Mouse (Mus musculus) heart, embryonic 16.5 days (tissue): ENCODE measurements around the gene Slc25a51. TPM values are rescaled to one million over a fixed set of nuclear protein-coding genes. Genes with fewer than 3 reads are reported as not detected.
A peak's percentile ranks its signal among the peaks of the same experiment; 100 is the strongest.

ENCODE experiments used
- ATAC-seq: fragments of 200-750 bp; cut with Nextera tagmentation; replicated peaks from 2 replicates; pipeline ENCODE4 v1.8.0; 2017; ENCODE audit warnings: moderate number of reproducible peaks; ENCODE audit not compliant: insufficient read depth, low FRiP score; ENCODE audit errors: extremely low read depth
- H3K27ac ChIP-seq: fragments of 300-500 bp; sonication (generic); 2 replicates; pipeline ENCODE4 v1.5.1; 2014; ENCODE audit warnings: mild to moderate bottlenecking, low read length, control low read depth, moderate library complexity
- H3K27me3 ChIP-seq: fragments of 300-500 bp; sonication (generic); 2 replicates; pipeline ENCODE4 v1.6.1; 2014; ENCODE audit warnings: low read length, mixed read lengths; ENCODE audit not compliant: control insufficient read depth, insufficient read depth
- H3K36me3 ChIP-seq: fragments of 300-500 bp; sonication (generic); 2 replicates; pipeline ENCODE4 v1.6.1; 2014; ENCODE audit not compliant: control insufficient read depth, insufficient read depth
- H3K4me1 ChIP-seq: fragments of 300-500 bp; sonication (generic); 2 replicates; pipeline ENCODE4 v1.6.1; 2014; ENCODE audit warnings: low read length, mixed read lengths; ENCODE audit not compliant: control insufficient read depth, insufficient read depth
- H3K4me2 ChIP-seq: fragments of 300-500 bp; sonication (generic); 2 replicates; pipeline ENCODE4 v1.6.1; 2014; ENCODE audit warnings: low read depth, mild to moderate bottlenecking, control low read depth, low read length
- H3K4me3 ChIP-seq: fragments of 300-500 bp; sonication (generic); 2 replicates; pipeline ENCODE4 v1.5.1; 2014; ENCODE audit warnings: mild to moderate bottlenecking, control low read depth, low read length
- H3K9ac ChIP-seq: fragments of 300-500 bp; sonication (generic); 2 replicates; pipeline ENCODE4 v1.6.1; 2014; ENCODE audit warnings: low read length, control low read depth
- H3K9me3 ChIP-seq: fragments of 300-500 bp; sonication (generic); replicated peaks from 2 replicates; pipeline ENCODE4 v1.6.1; 2016; ENCODE audit warnings: low read length; ENCODE audit not compliant: control insufficient read depth
- WGBS: fragments of 180-500 bp; shearing (Covaris S2); extraction: QIAGEN DNeasy Blood & Tissue Kit; methylation state at CpG from one replicate; pipeline ENCODE4 v1.1.7; 2014; 5-methylcytosine and 5-hydroxymethylcytosine counted together
- polyA plus RNA-seq: library from polyadenylated mRNA; unstranded; fragments of >200 nt; fragmentation: Nextera tagmentation; extraction: Ambion mirVana; gene quantifications from 2 replicates; pipeline ENCODE4 v1.2.1, GENCODE M21; 2015

Gene Slc25a51
- polyA plus RNA-seq, result 71.5 and 75.9 TPM in 2 replicates

DNA sequence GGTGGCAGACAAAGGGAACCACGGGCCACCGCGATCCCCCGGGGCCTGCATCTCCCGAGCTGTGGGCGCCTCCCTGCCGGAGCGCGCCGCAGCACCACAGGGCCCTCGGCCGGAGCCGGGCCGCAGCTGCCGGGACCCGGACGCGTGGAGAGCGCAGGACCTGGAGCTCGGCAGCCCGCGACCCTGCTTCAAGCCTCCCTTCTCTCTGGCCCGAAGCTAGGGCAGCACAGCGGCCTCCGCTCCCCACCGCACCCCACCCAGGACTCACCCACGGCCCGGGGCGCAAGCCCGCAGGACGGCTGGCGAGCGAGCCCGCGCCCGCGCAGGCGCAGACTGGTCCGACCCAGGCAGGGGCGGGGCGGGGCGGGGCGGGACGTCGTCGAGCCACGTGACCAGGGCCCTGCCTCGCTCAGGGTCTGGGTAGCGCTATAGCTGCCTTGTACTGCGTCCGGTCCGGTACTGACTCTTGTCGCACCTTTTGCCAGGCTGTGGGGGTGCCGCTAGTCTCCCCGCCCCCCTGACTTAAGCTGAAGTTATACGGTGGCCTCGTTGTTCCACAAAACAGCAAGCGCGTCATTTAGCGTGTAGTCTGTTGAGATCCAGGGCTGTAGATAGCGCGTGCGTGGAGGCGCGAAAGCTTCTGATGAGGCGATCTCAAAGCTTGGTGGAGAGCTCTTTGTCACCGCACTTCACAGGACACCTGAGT, at the start of gene Slc25a51:
Slc25a51 (minus strand) TSS at position 340 of the 706 bp plus-strand sequence.
- peak within 1 kb of the TSS; percentile 93 for H3K4me3 ChIP-seq
- H3K9ac ChIP-seq, result peak within 1 kb of the TSS; percentile 97
- peaks cover 32% of the 10 kb centered on the region for H3K4me1 ChIP-seq
- peak within 1 kb of the TSS; percentile 81 for H3K4me2 ChIP-seq
- H3K9me3 ChIP-seq, result no peaks in the 10 kb centered on the region
- peak; percentile 97 for ATAC-seq
- no peaks in the 10 kb centered on the region for H3K27me3 ChIP-seq
- H3K27ac ChIP-seq, result peak within 1 kb of the TSS; percentile 93
- WGBS, result under 1% methylated on average over 60 of the region's 67 CpGs
- H3K36me3 ChIP-seq, result peaks cover 5% of the 10 kb centered on the region; the same call in 1 of the 2 replicates

DNA sequence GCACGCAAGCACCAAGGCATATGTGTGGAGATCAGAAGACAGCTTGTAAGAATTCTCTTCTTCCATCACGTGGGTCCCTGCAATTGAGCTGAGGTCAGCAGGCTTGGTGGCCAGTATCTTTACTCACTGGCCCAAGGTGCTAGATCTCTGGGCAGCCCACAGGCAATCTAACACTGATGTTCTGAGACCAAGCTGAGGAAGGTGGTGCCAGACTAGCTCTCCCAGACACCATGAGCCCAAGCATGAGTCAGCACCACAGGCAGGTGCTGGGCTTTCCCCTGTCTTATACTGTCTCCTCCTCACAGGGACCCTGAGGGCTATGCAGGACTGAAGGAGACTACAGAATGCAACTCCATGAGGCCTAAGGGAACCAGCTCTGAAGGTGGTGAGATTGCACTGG, 49.0 kb upstream of the Slc25a51 start:
- Histone ChIP-seq H3K27me3 (no peaks in the 10 kb centered on the region), H3K9me3 (no peaks in the 10 kb centered on the region), H3K4me1 (peaks cover 46% of the 10 kb centered on the region), H3K4me3 (no peak overlapping the region), H3K4me2 (no peak overlapping the region), H3K9ac (no peak overlapping the region), H3K27ac (peak overlapping the region; percentile 37; the same call in 1 of the 2 replicates), H3K36me3 (0 out of 2 replicates have a peak, but pooled peaks cover 5% of the 10 kb centered on the region)
- ATAC-seq, result no peak
- WGBS, result 69% methylated on average over 2 of the region's 2 CpGs

DNA sequence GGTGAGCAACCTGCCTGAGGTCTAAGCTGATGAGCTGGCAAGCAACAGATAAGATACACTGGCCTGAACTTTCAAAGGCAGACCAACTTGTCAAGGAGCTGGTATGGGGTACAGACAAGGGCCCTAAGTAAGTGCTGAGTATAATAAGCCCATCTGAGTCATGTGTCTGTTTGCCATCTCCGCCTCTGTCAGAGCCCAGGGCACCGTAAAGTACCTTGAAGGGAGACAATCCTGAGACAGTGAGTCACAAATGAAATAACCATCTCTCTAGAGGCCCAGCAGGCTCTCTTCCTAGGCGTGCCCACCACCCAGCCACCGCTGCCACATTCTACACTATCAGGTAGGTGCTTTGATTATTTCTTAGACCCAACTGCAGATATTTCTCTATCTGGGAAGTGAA, 46.4 kb upstream of the Slc25a51 start:
- ATAC-seq, result no peak
- H3K27ac ChIP-seq, result no peak overlapping the region
- 0 out of 2 replicates have a peak, but pooled peaks cover 5% of the 10 kb centered on the region for H3K36me3 ChIP-seq
- no peaks in the 10 kb centered on the region for H3K9me3 ChIP-seq
- H3K27me3 ChIP-seq, result no peaks in the 10 kb centered on the region
- no peak overlapping the region for H3K4me2 ChIP-seq
- H3K4me3 ChIP-seq, result no peak overlapping the region
- H3K9ac ChIP-seq, result no peak overlapping the region
- H3K4me1 ChIP-seq, result peaks cover 42% of the 10 kb centered on the region
- WGBS, result 72% methylated on average over 4 of the region's 4 CpGs

DNA sequence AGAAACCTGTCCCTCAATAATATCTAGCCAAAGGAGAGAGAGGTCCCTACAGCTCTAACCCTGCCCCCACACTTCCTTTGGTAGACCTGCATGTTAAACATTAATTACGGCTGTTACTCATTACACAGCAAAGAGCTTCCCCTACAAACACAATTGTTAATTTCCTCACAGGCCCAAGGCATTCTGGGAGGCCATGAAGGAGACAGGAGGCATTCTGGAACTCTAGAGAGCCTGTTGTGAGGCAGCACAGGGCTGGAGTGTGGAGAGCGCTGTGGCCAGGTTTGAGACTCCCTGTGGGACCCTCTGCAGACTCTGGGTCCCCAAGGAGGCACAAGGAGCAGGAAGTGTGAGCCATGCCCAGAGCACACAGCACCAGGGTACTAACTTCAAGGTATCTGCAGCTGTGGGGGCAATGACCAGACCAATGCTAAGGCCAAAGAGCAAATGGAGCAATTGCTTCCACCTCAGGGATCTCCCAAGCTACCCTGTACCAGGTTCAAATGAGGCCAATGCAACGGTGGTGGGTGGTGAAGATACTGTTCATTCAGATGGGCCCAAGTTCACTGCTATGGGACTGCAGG, 44.8 kb upstream of the Slc25a51 start:
- Histone ChIP-seq H3K36me3 (0 out of 2 replicates have a peak, but pooled peaks cover 5% of the 10 kb centered on the region), H3K9me3 (no peaks in the 10 kb centered on the region), H3K27ac (peak overlapping the region; percentile 38), H3K9ac (no peak overlapping the region), H3K27me3 (no peaks in the 10 kb centered on the region), H3K4me1 (peaks cover 31% of the 10 kb centered on the region), H3K4me2 (no peak overlapping the region), H3K4me3 (no peak overlapping the region)
- WGBS, result 70% methylated on average over 3 of the region's 3 CpGs
- no peak for ATAC-seq

DNA sequence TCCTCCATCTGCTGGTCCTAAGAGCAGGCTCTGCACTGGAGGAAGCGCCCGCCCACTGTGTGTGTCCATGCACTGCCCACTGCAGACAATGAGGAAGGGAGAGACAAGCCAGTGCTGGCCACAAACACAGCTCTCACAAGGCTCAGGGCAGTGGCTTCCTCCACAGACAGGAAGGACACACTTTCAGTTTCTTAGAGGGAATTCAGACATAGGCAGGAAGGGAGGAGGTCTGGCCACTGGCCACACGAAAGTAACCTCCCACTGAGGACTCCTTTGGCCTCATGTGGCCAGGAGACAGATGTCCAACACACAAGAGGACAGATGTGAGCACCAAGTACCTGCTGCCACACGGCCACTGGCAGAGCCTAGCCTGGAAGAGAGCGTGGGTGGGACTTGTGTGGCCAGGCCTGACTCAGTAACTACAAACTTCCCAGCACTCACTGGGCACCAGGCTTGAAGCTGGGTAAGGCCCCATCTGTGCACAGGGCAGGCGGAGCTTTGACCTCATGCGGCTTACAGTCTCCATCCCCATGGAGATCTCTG, 44.1 kb upstream of the Slc25a51 start:
- Histone ChIP-seq H3K9ac (peak overlapping the region; percentile 6; the same call in 1 of the 2 replicates), H3K9me3 (no peaks in the 10 kb centered on the region), H3K27ac (peak overlapping the region; percentile 38), H3K4me1 (peaks cover 32% of the 10 kb centered on the region), H3K27me3 (no peaks in the 10 kb centered on the region), H3K4me3 (no peak overlapping the region), H3K4me2 (no peak overlapping the region), H3K36me3 (0 out of 2 replicates have a peak, but pooled peaks cover under 1% of the 10 kb centered on the region)
- peak; percentile 39 for ATAC-seq
- 58% methylated on average over 7 of the region's 7 CpGs for WGBS

DNA sequence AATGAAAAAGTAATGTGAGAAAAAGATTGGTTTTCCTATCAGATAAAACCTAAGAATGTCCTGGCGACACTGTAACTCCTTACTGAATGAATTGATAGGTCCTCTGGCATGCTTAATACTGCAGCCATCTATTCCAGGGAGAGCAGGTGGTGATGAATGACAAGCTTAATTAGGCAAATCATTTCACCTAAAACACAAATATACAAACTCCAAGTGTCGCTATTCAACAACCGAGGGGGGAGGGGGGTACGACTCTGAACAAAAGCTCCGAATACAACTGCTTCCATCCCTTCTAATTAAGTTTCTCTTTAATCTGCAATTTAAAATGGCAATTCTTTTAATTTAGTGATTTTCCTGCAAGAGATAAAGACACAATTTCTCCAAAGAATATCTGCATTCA, 40.4 kb upstream of the Slc25a51 start:
- H3K4me3 ChIP-seq, result no peak overlapping the region
- H3K4me1 ChIP-seq, result peaks cover 53% of the 10 kb centered on the region
- H3K9me3 ChIP-seq, result no peaks in the 10 kb centered on the region
- H3K27ac ChIP-seq, result no peak overlapping the region
- WGBS, result 84% methylated on average over 5 of the region's 5 CpGs
- H3K36me3 ChIP-seq, result peaks cover 5% of the 10 kb centered on the region; the same call in 1 of the 2 replicates
- H3K9ac ChIP-seq, result no peak overlapping the region
- H3K27me3 ChIP-seq, result no peaks in the 10 kb centered on the region
- no peak for ATAC-seq
- no peak overlapping the region for H3K4me2 ChIP-seq

DNA sequence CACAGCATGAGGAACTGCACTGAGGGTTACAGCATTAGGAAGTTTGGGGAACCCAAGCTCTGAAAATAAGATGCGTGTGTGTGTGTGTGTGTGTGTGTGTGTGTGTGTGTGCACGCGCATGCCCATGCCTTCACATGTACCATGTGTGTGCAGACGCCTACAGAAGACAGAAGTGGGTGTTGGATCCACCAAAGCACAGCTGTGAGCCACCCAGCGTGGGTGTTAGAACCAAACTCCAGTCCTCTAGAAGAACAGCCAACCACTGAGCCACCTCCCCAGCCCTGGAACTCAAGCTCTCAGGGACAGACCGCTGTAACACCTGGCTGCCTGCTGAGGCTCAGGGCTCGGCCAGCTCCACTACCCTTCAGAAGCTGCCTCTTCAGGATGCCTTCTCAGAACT, 39.9 kb upstream of the Slc25a51 start:
- 85% methylated on average over 7 of the region's 7 CpGs for WGBS
- H3K4me2 ChIP-seq, result no peak overlapping the region
- H3K4me1 ChIP-seq, result peaks cover 57% of the 10 kb centered on the region
- no peak overlapping the region for H3K27ac ChIP-seq
- peaks cover 5% of the 10 kb centered on the region; the same call in 1 of the 2 replicates for H3K36me3 ChIP-seq
- no peak overlapping the region for H3K9ac ChIP-seq
- ATAC-seq, result no peak
- H3K9me3 ChIP-seq, result no peaks in the 10 kb centered on the region
- H3K4me3 ChIP-seq, result no peak overlapping the region
- no peaks in the 10 kb centered on the region for H3K27me3 ChIP-seq

DNA sequence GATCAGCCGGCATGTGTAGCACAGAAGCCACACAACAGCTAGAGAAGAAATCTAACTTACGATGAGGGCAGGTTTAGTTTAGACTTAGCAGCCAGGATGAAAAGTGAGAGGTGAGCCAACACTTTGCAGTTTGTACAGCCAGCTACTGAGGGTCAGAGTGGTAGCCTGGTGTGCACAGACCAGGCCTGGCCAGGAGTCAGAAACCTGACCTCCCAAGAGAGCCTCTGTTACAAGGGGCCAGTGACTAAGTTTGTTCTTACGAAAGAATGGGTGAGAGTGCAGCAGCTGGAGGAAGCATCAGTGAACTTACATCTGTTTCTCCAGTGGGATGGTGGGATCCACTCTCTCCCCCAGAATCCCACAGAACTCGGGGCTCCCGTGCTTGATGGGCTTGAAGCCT, 38.6 kb upstream of the Slc25a51 start:
- Histone ChIP-seq H3K4me3 (no peak overlapping the region), H3K9ac (no peak overlapping the region), H3K4me1 (peaks cover 55% of the 10 kb centered on the region), H3K27me3 (no peaks in the 10 kb centered on the region), H3K27ac (no peak overlapping the region), H3K36me3 (peaks cover 7% of the 10 kb centered on the region; the same call in 1 of the 2 replicates), H3K4me2 (no peak overlapping the region), H3K9me3 (no peaks in the 10 kb centered on the region)
- 90% methylated on average over 5 of the region's 5 CpGs for WGBS
- no peak for ATAC-seq

DNA sequence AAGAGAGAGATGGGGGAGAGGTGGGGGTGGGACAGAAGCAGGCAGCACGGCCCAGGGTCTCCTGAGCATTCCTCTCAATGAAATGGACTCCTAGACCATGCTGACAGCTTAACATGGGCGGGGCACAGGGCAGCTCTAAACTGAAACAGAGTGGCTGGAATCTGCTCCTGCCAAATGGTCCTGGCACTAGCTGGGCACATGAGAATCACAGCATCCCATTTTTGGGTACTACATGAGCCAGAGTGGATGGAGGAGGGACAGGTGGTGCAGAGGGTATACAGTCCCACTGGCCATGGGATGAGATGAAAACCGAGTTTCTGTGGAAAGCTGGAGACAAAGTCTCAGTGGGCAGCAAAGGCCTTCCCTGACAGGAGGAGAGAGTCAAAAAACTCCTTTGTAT, 36.7 kb upstream of the Slc25a51 start:
- WGBS, result 43% methylated on average over 3 of the region's 3 CpGs
- H3K4me2 ChIP-seq, result peak overlapping the region; percentile 17; the same call in 1 of the 2 replicates
- no peaks in the 10 kb centered on the region for H3K27me3 ChIP-seq
- peak overlapping the region; percentile 92 for H3K27ac ChIP-seq
- H3K9me3 ChIP-seq, result no peaks in the 10 kb centered on the region
- H3K4me1 ChIP-seq, result peaks cover 60% of the 10 kb centered on the region
- no peak for ATAC-seq
- no peak overlapping the region for H3K4me3 ChIP-seq
- peaks cover 7% of the 10 kb centered on the region; the same call in 1 of the 2 replicates for H3K36me3 ChIP-seq
- H3K9ac ChIP-seq, result no peak overlapping the region; the same call in none of the 2 replicates
